8 mouse cellular contexts compared by ENCODE assay signal in genomic region chr2:150310952-150311884, GRCm38 (mm10). TPM values are rescaled to one million over a fixed set of nuclear protein-coding genes. Genes with fewer than 3 reads are reported as not detected.
DNase-seq lines count a peak whose midpoint lies in the region; ATAC-seq and TF ChIP-seq lines count a peak whose summit lies in the region.
"Not testable (repeated sequence)": the region's sequence is repeated elsewhere in the genome, so short reads cannot be mapped to it uniquely, and the experiment has no call there.

No protein-coding gene starts in this region.

- not testable (repeated sequence) for TF ChIP-seq EP300 in MEL (IDR thresholded peaks at IDR 0.05; ENCODE audit: low read depth in 1 of 2, low read length in 2 of 2)

- peak overlapping the region; percentile 79 for H3K27ac ChIP-seq in MEL (ENCODE audit: control insufficient read depth, low read depth, low read length)
- not testable (repeated sequence) for H3K27ac ChIP-seq in cerebellum, adult 2 months (ENCODE audit: insufficient read depth, low read length); forebrain, postnatal 0 days (ENCODE audit: low read depth, low read length)
- H3K27ac ChIP-seq in lung, embryonic 15.5 days: peak overlapping the region; percentile 44; the same call in 1 of the 2 replicates

- H3K9ac ChIP-seq in MEL (ENCODE audit: control insufficient read depth, low read depth, low read length, poor library complexity, severe bottlenecking): peak overlapping the region; percentile 96
- H3K9ac ChIP-seq in forebrain, postnatal 0 days: peak overlapping the region; percentile 54
- H3K9ac ChIP-seq in lung, embryonic 15.5 days: peak overlapping the region; percentile 62

- peak; percentile 94 for DNase-seq in MEL (ENCODE audit: low read depth, low spot score)
- DNase-seq in cerebellum, adult 2 months: peak; percentile 91
- peak; percentile 82 for DNase-seq in forebrain, postnatal 0 days
- DNase-seq in heart, postnatal 4 days: peak; percentile 93
- peak; percentile 88 to 89 for DNase-seq in layer of hippocampus, adult 8-10 months (ENCODE audit: low spot score in 2 of 2)
- peak; percentile 90 for DNase-seq in ovary, adult 18-20 months (ENCODE audit: low spot score)
- peak; percentile 82 for DNase-seq in thymus, postnatal 0 days (ENCODE audit: low spot score)

- peak overlapping the region; percentile 92 to 99 for H3K4me3 ChIP-seq in MEL (ENCODE audit: control insufficient read depth in 1 of 2, insufficient read depth in 1 of 2, low read depth in 2 of 2, low read length in 2 of 2)
- H3K4me3 ChIP-seq in cerebellum, adult 2 months (replicated peaks; ENCODE audit: insufficient read depth, low read depth, low read length): peak overlapping the region; percentile 71
- H3K4me3 ChIP-seq in forebrain, postnatal 0 days (ENCODE audit: low read depth, low read length): peak overlapping the region; percentile 41
- peak overlapping the region; percentile 65 for H3K4me3 ChIP-seq in lung, embryonic 15.5 days

- H3K9me3 ChIP-seq in MEL (replicated peaks; ENCODE audit: insufficient read depth, low read length); forebrain, postnatal 0 days (ENCODE audit: low read length); lung, embryonic 15.5 days: not testable (repeated sequence)

- peaks cover 18 to 22% of the 10 kb centered on the region in 2 experiments for H3K4me1 ChIP-seq in MEL (ENCODE audit: control insufficient read depth in 1 of 2, insufficient read depth in 2 of 2, low read length in 2 of 2)
- H3K4me1 ChIP-seq in cerebellum, adult 2 months (ENCODE audit: control insufficient read depth, insufficient read depth, low read length); forebrain, postnatal 0 days (ENCODE audit: insufficient read depth); lung, embryonic 15.5 days: not testable (repeated sequence)

- peak overlapping the region; percentile 51 for H3K4me2 ChIP-seq in forebrain, postnatal 0 days (ENCODE audit: low read depth)
- peak overlapping the region; percentile 62 for H3K4me2 ChIP-seq in lung, embryonic 15.5 days

- peak; percentile 48 to 82; a peak in 2 of 4 replicates for TF ChIP-seq POLR2A in MEL (IDR thresholded peaks at IDR 0.05; ENCODE audit: control insufficient read depth in 1 of 2, insufficient read depth in 1 of 2, low read depth in 1 of 2, low read length in 2 of 2, poor library complexity in 1 of 2)
- TF ChIP-seq POLR2A in cerebellum, adult 2 months (IDR thresholded peaks at IDR 0.05; ENCODE audit: borderline replicate concordance, insufficient read depth, low read length): peak; percentile 16; the same call in 1 of the 2 replicates

- 15% methylated on average over 19 of the region's 19 CpGs for WGBS in cerebellum, adult 2 months
- 16% methylated on average over 19 of the region's 19 CpGs for WGBS in forebrain, postnatal 0 days
- WGBS in lung, embryonic 15.5 days: 10% methylated on average over 19 of the region's 19 CpGs

- not testable (repeated sequence) for H3K27me3 ChIP-seq in MEL (ENCODE audit: control insufficient read depth in 1 of 2, insufficient read depth in 2 of 2, low read length in 2 of 2); cerebellum, adult 2 months (ENCODE audit: control insufficient read depth, insufficient read depth, low read length); forebrain, postnatal 0 days (ENCODE audit: insufficient read depth, low read length); lung, embryonic 15.5 days

- TF ChIP-seq CTCF in MEL (IDR thresholded peaks at IDR 0.05 in 2 of 3, conservative IDR thresholded peaks at IDR 0.05 in 1 of 3; ENCODE audit: control insufficient read depth in 1 of 3, insufficient read depth in 1 of 3, low read depth in 2 of 3, low read length in 3 of 3, poor library complexity in 1 of 3, severe bottlenecking in 1 of 3); cerebellum, adult 2 months (IDR thresholded peaks at IDR 0.05; ENCODE audit: borderline replicate concordance, insufficient read depth, low read depth, low read length); forebrain, postnatal 0 days (IDR thresholded peaks at IDR 0.05; ENCODE audit: low read depth): not testable (repeated sequence)

- H3K36me3 ChIP-seq in MEL (ENCODE audit: control insufficient read depth in 1 of 2, insufficient read depth in 2 of 2, low read length in 2 of 2): peaks cover 0 to 37% of the 10 kb centered on the region in 2 experiments; a peak in 3 of 4 replicates
- not testable (repeated sequence) for H3K36me3 ChIP-seq in forebrain, postnatal 0 days (ENCODE audit: insufficient read depth); lung, embryonic 15.5 days

- peak; percentile 99 for ATAC-seq in forebrain, postnatal 0 days
- ATAC-seq in lung, embryonic 15.5 days (ENCODE audit: borderline replicate concordance, extremely low read depth, low FRiP score, low TSS enrichment): peak; percentile 98

- not testable (repeated sequence) for TF ChIP-seq RAD21 in MEL (IDR thresholded peaks at IDR 0.05; ENCODE audit: low read depth, low read length)

- peaks cover 18% of the 10 kb centered on the region for H3K79me2 ChIP-seq in MEL (ENCODE audit: control insufficient read depth, insufficient read depth, low read length, poor library complexity)

TF ChIP-seq in MEL, 35 proteins besides CTCF, POLR2A, EP300 and RAD21 (continues in another document):
- peak; percentile 31; the same call in 1 of the 2 replicates for TF ChIP-seq ELF1 (IDR thresholded peaks at IDR 0.05; ENCODE audit: low read depth, low read length)
- TF ChIP-seq ZMIZ1 (IDR thresholded peaks at IDR 0.05; ENCODE audit: low read depth, low read length): 0 out of 2 replicates have a peak, but pooled peaks have one; percentile 63
- peak; percentile 67 for TF ChIP-seq TBP (IDR thresholded peaks at IDR 0.05; ENCODE audit: low read depth, low read length)
- peak; percentile 45; the same call in 1 of the 2 replicates for TF ChIP-seq RCOR1 (IDR thresholded peaks at IDR 0.05; ENCODE audit: low read depth, low read length)
- peak; percentile 78 for TF ChIP-seq HCFC1 (IDR thresholded peaks at IDR 0.05; ENCODE audit: low read depth, low read length)
- peak; percentile 68 for TF ChIP-seq NELFE (IDR thresholded peaks at IDR 0.05; ENCODE audit: low read depth, low read length)
- peak; percentile 94 for TF ChIP-seq SIN3A (IDR thresholded peaks at IDR 0.05; ENCODE audit: low read length)

RNA-seq across cellular contexts. Expression of gene Gm10130, which starts 12.3 kb away (rescaled TPM):
- 2.6 and 3.2 TPM in 2 replicates for total RNA-seq in MEL (2012; rRNA removed)
- 1 to 10 TPM in 1 of 2 experiments, not detected in 1; 7.4 TPM for polyA plus RNA-seq in MEL (2012; ENCODE audit: insufficient read depth in 1 of 2, insufficient read length in 2 of 2, low read depth in 1 of 2, low replicate concordance in 2 of 2, missing spikeins in 1 of 2)
- not detected in 2 replicates for polyA plus RNA-seq in cerebellum, adult 2 months (2012; rRNA removed)
- total RNA-seq in forebrain, postnatal 0 days (2014; rRNA removed): 4.7 TPM in 1 of 2 replicates, not detected in the other
- 1.4 and 1.5 TPM in 2 replicates for polyA plus RNA-seq in forebrain, postnatal 0 days (2015; fragmentation: Nextera tagmentation; extraction: Ambion mirVana)
- total RNA-seq in heart, postnatal 4 days (2021): 1 to 10 TPM; 2.8 TPM
- 1 to 10 TPM in 2 of 4 experiments, not detected in 2; 1.9 to 2.1 TPM for total RNA-seq in layer of hippocampus, adult 8-10 months (2022)
- 2.6 and 3.1 TPM in 2 replicates for polyA plus RNA-seq in lung, embryonic 15.5 days (2015; fragmentation: Nextera tagmentation; extraction: Ambion mirVana)
- 2.6 and 3.2 TPM in 2 replicates for polyA plus RNA-seq in thymus, postnatal 0 days (2015; fragmentation: Nextera tagmentation; extraction: Ambion mirVana)

RNA-seq across cellular contexts. Expression of gene 3300002I08Rik, which starts 51.3 kb away (rescaled TPM):
- total RNA-seq in MEL (2012; rRNA removed): not detected in 2 replicates
- not detected for polyA plus RNA-seq in MEL (2012; ENCODE audit: insufficient read depth in 1 of 2, insufficient read length in 2 of 2, low read depth in 1 of 2, low replicate concordance in 2 of 2, missing spikeins in 1 of 2)
- polyA plus RNA-seq in cerebellum, adult 2 months (2012; rRNA removed): 3.6 and 4.5 TPM in 2 replicates
- 18.3 and 21.6 TPM in 2 replicates for total RNA-seq in forebrain, postnatal 0 days (2014; rRNA removed)
- 10.4 and 11.0 TPM in 2 replicates for polyA plus RNA-seq in forebrain, postnatal 0 days (2015; fragmentation: Nextera tagmentation; extraction: Ambion mirVana)
- total RNA-seq in heart, postnatal 4 days (2021): 1 to 10 TPM; 4.6 to 5.7 TPM
- total RNA-seq in layer of hippocampus, adult 8-10 months (2022): 10 to 100 TPM; 10.5 to 11.8 (median 11.0) TPM
- 8.2 and 9.1 TPM in 2 replicates for polyA plus RNA-seq in lung, embryonic 15.5 days (2015; fragmentation: Nextera tagmentation; extraction: Ambion mirVana)
- 4.6 TPM in 2 replicates for polyA plus RNA-seq in thymus, postnatal 0 days (2015; fragmentation: Nextera tagmentation; extraction: Ambion mirVana)

RNA-seq across cellular contexts. Expression of gene Gm14124, which starts 53.9 kb away (rescaled TPM):
- 0.12 TPM in 1 of 2 replicates, not detected in the other for total RNA-seq in MEL (2012; rRNA removed)
- under 1 TPM in 1 of 2 experiments, not detected in 1; 0.04 TPM for polyA plus RNA-seq in MEL (2012; ENCODE audit: insufficient read depth in 1 of 2, insufficient read length in 2 of 2, low read depth in 1 of 2, low replicate concordance in 2 of 2, missing spikeins in 1 of 2)
- polyA plus RNA-seq in cerebellum, adult 2 months (2012; rRNA removed): 0.03 TPM in 1 of 2 replicates, not detected in the other
- 0.08 and 0.62 TPM in 2 replicates for total RNA-seq in forebrain, postnatal 0 days (2014; rRNA removed)
- polyA plus RNA-seq in forebrain, postnatal 0 days (2015; fragmentation: Nextera tagmentation; extraction: Ambion mirVana): not detected in 2 replicates
- not detected for total RNA-seq in heart, postnatal 4 days (2021)
- total RNA-seq in layer of hippocampus, adult 8-10 months (2022): under 1 TPM; 0.11 to 0.54 (median 0.26) TPM
- 0.06 TPM in 1 of 2 replicates, not detected in the other for polyA plus RNA-seq in lung, embryonic 15.5 days (2015; fragmentation: Nextera tagmentation; extraction: Ambion mirVana)
- 0.04 TPM in 1 of 2 replicates, not detected in the other for polyA plus RNA-seq in thymus, postnatal 0 days (2015; fragmentation: Nextera tagmentation; extraction: Ambion mirVana)

RNA-seq across cellular contexts. Expression of gene Gm21994, which starts 55.8 kb away (rescaled TPM):
- total RNA-seq in MEL (2012; rRNA removed): 5.8 and 6.3 TPM in 2 replicates
- 100 to 1,000 TPM in 1 of 2 experiments, 1 to 10 TPM in 1; 6.4 to 803 TPM for polyA plus RNA-seq in MEL (2012; ENCODE audit: insufficient read depth in 1 of 2, insufficient read length in 2 of 2, low read depth in 1 of 2, low replicate concordance in 2 of 2, missing spikeins in 1 of 2)
- polyA plus RNA-seq in cerebellum, adult 2 months (2012; rRNA removed): 0.36 and 0.73 TPM in 2 replicates
- 0.90 and 4.5 TPM in 2 replicates for total RNA-seq in forebrain, postnatal 0 days (2014; rRNA removed)
- polyA plus RNA-seq in forebrain, postnatal 0 days (2015; fragmentation: Nextera tagmentation; extraction: Ambion mirVana): 2.0 and 2.1 TPM in 2 replicates
- total RNA-seq in heart, postnatal 4 days (2021): 1 to 10 TPM; 2.4 to 3.5 TPM
- 10 to 100 TPM in 2 of 4 experiments, 1 to 10 TPM in 2; 6.2 to 11.5 (median 9.0) TPM for total RNA-seq in layer of hippocampus, adult 8-10 months (2022)
- 5.4 and 5.9 TPM in 2 replicates for polyA plus RNA-seq in lung, embryonic 15.5 days (2015; fragmentation: Nextera tagmentation; extraction: Ambion mirVana)
- 3.4 TPM in 2 replicates for polyA plus RNA-seq in thymus, postnatal 0 days (2015; fragmentation: Nextera tagmentation; extraction: Ambion mirVana)

Comparison
In these comparisons a context has a peak if more than half of its experiments do, and no peak if none do; other contexts are left out.
1. H3K4me3 ChIP-seq: peak in every context shown above with its lines; median percentile 96 in MEL; 71 in cerebellum, adult 2 months; 65 in lung, embryonic 15.5 days; 41 in forebrain, postnatal 0 days.